Mouse (Mus musculus): ENCODE measurements around the gene Pex5l.

- TF ChIP-seq POLR2A (IDR thresholded peaks at IDR 0.05; ENCODE audit: borderline replicate concordance, extremely low read depth, low read depth, low read length) (no peak), CTCF (IDR thresholded peaks at IDR 0.05; ENCODE audit: insufficient read depth, low read length) (no peak)
Measured at GRCm38 (mm10) chr3:32965528-32965927, 177.5 kb downstream of the Pex5l start.
